Mouse (Mus musculus) right cerebral cortex, postnatal 10 days (tissue): Measurements from ENCODE around the gene Snorc.

ENCODE experiments used
- DNase-seq, 2 experiments: peaks; one replicate each; pipeline ENCODE4 v3.0.0; 2021; ENCODE audit warnings: low spot score in 2 of 2

Snorc gene

DNA sequence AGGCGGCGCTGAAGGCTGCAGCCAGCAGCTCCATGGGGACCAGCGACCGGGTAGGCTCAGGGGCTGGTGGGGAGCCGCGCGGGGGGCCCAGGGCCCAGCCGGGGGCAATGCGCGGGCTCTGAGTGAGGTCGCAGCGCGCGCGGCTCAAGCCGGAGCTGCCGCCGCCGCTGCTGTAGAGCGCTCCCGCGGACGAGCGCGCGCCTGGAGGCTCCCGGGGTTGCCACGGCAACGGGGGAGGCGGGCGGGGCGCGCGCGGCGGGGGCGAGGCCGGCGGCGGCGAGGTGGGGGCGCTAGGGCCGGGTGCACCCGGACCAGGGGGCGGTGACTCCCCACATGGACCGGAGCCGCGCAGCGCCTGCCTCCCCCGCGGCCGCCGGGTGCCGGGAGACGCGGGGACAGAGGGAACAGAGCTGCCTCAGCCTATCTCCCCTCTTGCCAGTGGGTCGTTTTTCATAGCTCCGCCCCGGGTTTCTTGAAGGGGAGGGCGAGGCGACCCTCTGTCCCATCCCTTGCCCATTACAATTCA is 40.2 kb downstream of the Snorc start:
- DNase-seq, result peak; percentile 80 to 83

DNA sequence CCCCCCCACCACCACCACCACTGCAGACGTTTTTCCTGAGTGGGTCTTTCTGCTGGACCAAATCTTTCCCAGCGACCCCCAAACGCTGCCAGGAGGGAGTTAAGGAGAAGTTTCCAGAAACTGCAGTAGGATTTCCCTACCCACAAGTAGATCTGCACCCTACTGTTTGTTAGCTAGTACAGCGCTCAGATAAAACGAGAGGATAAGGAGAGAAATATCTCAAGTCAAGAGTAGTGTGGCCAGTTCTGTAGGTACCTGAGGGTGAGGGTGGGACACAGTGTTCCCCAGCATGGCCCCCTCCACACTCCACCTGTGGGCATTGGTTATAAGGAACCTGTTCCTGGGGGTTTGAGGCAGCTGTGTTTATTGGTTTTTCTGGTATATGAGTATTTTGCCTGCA is 40.8 kb downstream of the Snorc start:
- DNase-seq, result no peak

DNA sequence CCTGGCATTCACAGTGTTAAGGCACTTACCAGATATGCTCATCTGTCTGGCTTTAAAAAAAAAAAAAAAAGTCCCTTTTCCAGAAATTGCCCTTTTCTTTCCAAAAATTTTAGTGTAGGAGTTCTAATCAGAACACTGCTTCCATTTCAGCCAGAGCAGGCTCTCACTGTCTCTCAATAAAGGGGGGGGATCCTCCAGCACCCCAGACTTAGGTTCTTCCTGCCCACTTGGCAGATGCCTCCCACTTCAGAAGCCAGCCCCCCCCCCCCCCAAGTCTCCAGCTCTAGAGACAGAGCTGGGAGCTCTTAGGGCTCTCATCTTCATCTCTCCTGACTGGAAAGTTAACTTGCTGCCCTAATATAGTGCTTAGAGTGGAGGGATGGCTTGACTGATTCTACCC is 50.4 kb downstream of the Snorc start:
- DNase-seq, result no peak

DNA sequence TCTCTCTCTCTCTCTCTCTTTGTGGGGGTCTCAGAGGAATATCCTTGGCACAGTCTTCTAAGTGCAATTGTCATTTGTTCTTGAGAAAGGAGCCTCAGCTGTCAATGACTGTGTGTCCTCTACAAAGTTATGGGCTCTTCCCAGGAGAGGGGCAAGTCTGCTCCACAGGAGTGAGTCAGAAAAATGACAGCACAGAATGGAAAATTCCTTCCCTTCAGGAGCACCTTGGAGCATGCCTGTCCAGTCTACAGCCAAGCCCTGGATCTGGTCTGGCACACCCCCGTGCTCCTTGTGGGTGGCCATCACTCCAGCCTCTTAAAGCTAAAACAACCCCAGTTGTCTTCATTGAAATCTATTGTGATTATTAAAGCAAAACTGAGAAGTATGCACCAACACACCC is 51.5 kb downstream of the Snorc start:
- DNase-seq, result no peak

DNA sequence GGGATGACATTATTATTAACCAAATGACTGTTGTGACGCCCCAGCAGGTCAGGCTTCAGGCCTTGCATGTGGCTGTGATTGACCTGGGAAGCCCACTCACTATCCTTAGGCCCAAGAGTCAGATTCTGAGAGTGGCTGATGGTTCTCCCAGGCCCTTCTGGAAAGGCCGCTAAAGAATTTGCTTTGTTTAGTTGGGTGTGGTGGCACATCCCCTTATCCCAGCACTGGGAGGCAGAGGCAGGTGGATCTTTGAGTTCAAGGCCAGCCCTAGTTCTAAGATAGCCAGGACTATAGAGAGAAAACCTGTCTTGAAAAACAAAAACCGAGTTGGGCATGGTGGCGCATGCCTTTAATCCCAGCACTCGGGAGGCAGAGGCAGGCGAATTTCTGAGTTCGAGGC is 55.0 kb downstream of the Snorc start:
- no peak for DNase-seq
